In the genomic region with DNA sequence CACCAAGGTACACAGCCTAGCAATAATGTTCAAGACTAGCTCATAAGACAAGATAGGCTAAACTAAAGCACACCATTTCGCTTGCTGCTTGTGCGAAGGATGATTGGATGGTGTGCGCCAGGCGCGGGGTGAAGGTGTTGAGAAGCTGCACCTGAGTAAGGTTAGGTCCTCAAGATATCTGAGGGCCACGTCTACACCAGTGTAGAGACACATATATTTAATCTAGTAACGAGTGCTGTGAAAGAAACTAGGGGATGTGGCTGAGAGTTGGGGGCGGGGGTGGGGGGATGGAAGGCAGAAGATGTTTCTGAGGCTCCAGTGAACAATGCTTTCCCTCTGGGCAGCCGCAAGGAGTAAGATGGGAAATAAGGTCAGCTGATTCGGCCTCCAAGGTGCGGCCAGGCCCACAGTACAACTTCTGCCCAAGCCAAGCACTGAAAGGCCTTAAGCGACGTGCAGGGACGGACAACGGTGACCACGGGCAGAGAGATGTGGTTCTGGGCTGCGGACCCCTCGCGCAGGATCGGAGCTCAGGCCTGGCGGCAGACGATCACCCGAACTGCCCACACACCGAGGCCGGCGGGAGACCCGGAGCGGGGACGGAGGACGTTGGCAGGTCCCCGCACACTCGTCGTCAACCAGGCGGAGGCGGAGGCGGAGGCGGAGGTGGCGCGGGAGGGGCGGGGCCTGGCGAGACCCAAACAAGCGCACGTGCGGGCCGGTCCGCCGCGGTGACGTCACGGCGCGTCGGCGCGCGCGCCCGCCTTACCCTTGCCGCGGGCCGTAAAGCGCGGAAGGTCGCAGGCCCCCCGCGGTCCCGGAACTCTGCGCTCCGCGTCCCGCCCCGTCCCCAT, we compare ENCODE assay signal across 8 mouse cellular contexts. TPM values are rescaled to one million over a fixed set of nuclear protein-coding genes. Genes with fewer than 3 reads are reported as not detected.
DNase-seq lines count a peak whose midpoint lies in the region; ATAC-seq and TF ChIP-seq lines count a peak whose summit lies in the region.

A gene (plus strand): TSS at position 766 of the 854 bp plus-strand sequence.

- ATAC-seq in CD4-positive, CD25-positive, alpha-beta regulatory T cell, adult 4 months = peak; percentile 84
- peak; percentile 90 for ATAC-seq in heart, embryonic 15.5 days (replicated peaks; ENCODE audit: insufficient number of reproducible peaks, insufficient read depth, low FRiP score, low read depth)
- ATAC-seq in liver, embryonic 14.5 days (ENCODE audit: insufficient read depth) = peak; percentile 89
- ATAC-seq in neural tube, embryonic 11.5 days (ENCODE audit: insufficient read depth, low FRiP score, low TSS enrichment) = peak; percentile 92
- peak; percentile 94 for ATAC-seq in stomach, postnatal 0 days (ENCODE audit: low FRiP score, low TSS enrichment)

- DNase-seq in c-Kit-negative CD71-positive TER-119-positive erythroid progenitor cells, embryonic 14.5 days (ENCODE audit: low read depth, low spot score) = peak; percentile 72
- DNase-seq in forebrain, embryonic 10.5 days (ENCODE audit: extremely low spot score, low spot score) = peak; percentile 90
- peak; percentile 94 to 97 for DNase-seq in kidney, postnatal 25 days
- DNase-seq in liver, embryonic 14.5 days (ENCODE audit: low read depth in 3 of 3, low spot score in 3 of 3) = peak; percentile 77 to 78 (median 77)
- DNase-seq in neural tube, embryonic 11.5 days (ENCODE audit: low spot score) = peak; percentile 93
- peak; percentile 93 for DNase-seq in stomach, postnatal 0 days (ENCODE audit: low spot score)

- no peaks in the 10 kb centered on the region for H3K27me3 ChIP-seq in forebrain, embryonic 10.5 days (ENCODE audit: poor library complexity, severe bottlenecking)
- H3K27me3 ChIP-seq in heart, embryonic 15.5 days = no peaks in the 10 kb centered on the region
- H3K27me3 ChIP-seq in liver, embryonic 14.5 days (ENCODE audit: control insufficient read depth, insufficient read depth, low read length) = no peaks in the 10 kb centered on the region
- H3K27me3 ChIP-seq in neural tube, embryonic 11.5 days (ENCODE audit: control insufficient read depth, insufficient read depth, low read length) = no peaks in the 10 kb centered on the region
- H3K27me3 ChIP-seq in stomach, postnatal 0 days (ENCODE audit: control insufficient read depth, insufficient read depth, low read length) = no peaks in the 10 kb centered on the region

- H3K4me3 ChIP-seq in forebrain, embryonic 10.5 days = peak within 1 kb of the TSS; percentile 69
- H3K4me3 ChIP-seq in heart, embryonic 15.5 days = peak within 1 kb of the TSS; percentile 74
- peak within 1 kb of the TSS; percentile 59 to 80 for H3K4me3 ChIP-seq in liver, embryonic 14.5 days (ENCODE audit: insufficient read depth in 1 of 2, low read depth in 2 of 2, low read length in 2 of 2)
- peak within 1 kb of the TSS; percentile 64 for H3K4me3 ChIP-seq in neural tube, embryonic 11.5 days (ENCODE audit: low read depth, low read length)
- H3K4me3 ChIP-seq in stomach, postnatal 0 days (ENCODE audit: low read depth, low read length) = peak within 1 kb of the TSS; percentile 59

- no peaks in the 10 kb centered on the region for H3K9me3 ChIP-seq in forebrain, embryonic 10.5 days
- H3K9me3 ChIP-seq in heart, embryonic 15.5 days (replicated peaks) = no peaks in the 10 kb centered on the region
- no peaks in the 10 kb centered on the region for H3K9me3 ChIP-seq in liver, embryonic 14.5 days (ENCODE audit: control insufficient read depth, low read length)
- no peaks in the 10 kb centered on the region for H3K9me3 ChIP-seq in neural tube, embryonic 11.5 days (ENCODE audit: control insufficient read depth, low read length)
- no peaks in the 10 kb centered on the region for H3K9me3 ChIP-seq in stomach, postnatal 0 days (ENCODE audit: control insufficient read depth, low read length)

- no peak for TF ChIP-seq CTCF in liver, embryonic 14.5 days (IDR thresholded peaks at IDR 0.05; ENCODE audit: low read depth)
- no peak for TF ChIP-seq CTCF in stomach, postnatal 0 days (IDR thresholded peaks at IDR 0.05; ENCODE audit: low read depth)

- WGBS in forebrain, embryonic 10.5 days = 5% methylated on average over 62 of the region's 72 CpGs
- WGBS in heart, embryonic 15.5 days = 6% methylated on average over 67 of the region's 72 CpGs
- WGBS in liver, embryonic 14.5 days (ENCODE audit: insufficient replicate concordance) = 7% methylated on average over 61 of the region's 72 CpGs
- 7% methylated on average over 55 of the region's 72 CpGs for WGBS in neural tube, embryonic 11.5 days
- 8% methylated on average over 40 of the region's 72 CpGs for WGBS in stomach, postnatal 0 days

- no peaks in the 10 kb centered on the region for H3K36me3 ChIP-seq in forebrain, embryonic 10.5 days (replicated peaks)
- no peaks in the 10 kb centered on the region for H3K36me3 ChIP-seq in heart, embryonic 15.5 days
- no peaks in the 10 kb centered on the region for H3K36me3 ChIP-seq in liver, embryonic 14.5 days (replicated peaks; ENCODE audit: control insufficient read depth, insufficient read depth, low read depth)
- H3K36me3 ChIP-seq in neural tube, embryonic 11.5 days (ENCODE audit: control insufficient read depth, insufficient read depth, low read length) = no peaks in the 10 kb centered on the region
- no peaks in the 10 kb centered on the region for H3K36me3 ChIP-seq in stomach, postnatal 0 days (ENCODE audit: control insufficient read depth, insufficient read depth, low read length)

- no peak for TF ChIP-seq EP300 in liver, embryonic 14.5 days (IDR thresholded peaks at IDR 0.05; ENCODE audit: low read depth)
- TF ChIP-seq EP300 in stomach, postnatal 0 days (optimal IDR thresholded peaks at IDR 0.05) = no peak

- peaks cover 17% of the 10 kb centered on the region for H3K4me1 ChIP-seq in forebrain, embryonic 10.5 days
- H3K4me1 ChIP-seq in heart, embryonic 15.5 days (replicated peaks) = peaks cover 16% of the 10 kb centered on the region
- peaks cover 2 to 7% of the 10 kb centered on the region in 2 experiments; a peak in 2 of 4 replicates for H3K4me1 ChIP-seq in liver, embryonic 14.5 days (replicated peaks; ENCODE audit: control insufficient read depth in 2 of 2, insufficient read depth in 2 of 2, low read length in 1 of 2)
- no peaks in the 10 kb centered on the region; the same call in 1 of the 2 replicates for H3K4me1 ChIP-seq in neural tube, embryonic 11.5 days (ENCODE audit: control insufficient read depth, insufficient read depth, low read length)
- no peaks in the 10 kb centered on the region for H3K4me1 ChIP-seq in stomach, postnatal 0 days (replicated peaks; ENCODE audit: control insufficient read depth, insufficient read depth)

- peak within 1 kb of the TSS; percentile 75 for H3K9ac ChIP-seq in heart, embryonic 15.5 days
- peak within 1 kb of the TSS; percentile 52 for H3K9ac ChIP-seq in liver, embryonic 14.5 days (replicated peaks)
- H3K9ac ChIP-seq in neural tube, embryonic 11.5 days (ENCODE audit: low read length) = peak within 1 kb of the TSS; percentile 54
- H3K9ac ChIP-seq in stomach, postnatal 0 days (ENCODE audit: low read length) = peak within 1 kb of the TSS; percentile 72

- H3K4me2 ChIP-seq in heart, embryonic 15.5 days = peak within 1 kb of the TSS; percentile 96
- H3K4me2 ChIP-seq in liver, embryonic 14.5 days (ENCODE audit: low read depth) = peak within 1 kb of the TSS; percentile 73
- H3K4me2 ChIP-seq in neural tube, embryonic 11.5 days (ENCODE audit: low read depth) = peak within 1 kb of the TSS; percentile 77
- H3K4me2 ChIP-seq in stomach, postnatal 0 days (replicated peaks; ENCODE audit: low read depth) = peak within 1 kb of the TSS; percentile 85

- H3K27ac ChIP-seq in forebrain, embryonic 10.5 days = peak within 1 kb of the TSS; percentile 75
- H3K27ac ChIP-seq in heart, embryonic 15.5 days = peak within 1 kb of the TSS; percentile 78
- no peak within 1 kb of the TSS for H3K27ac ChIP-seq in liver, embryonic 14.5 days
- H3K27ac ChIP-seq in neural tube, embryonic 11.5 days (ENCODE audit: low read depth, low read length) = no peak within 1 kb of the TSS
- peak within 1 kb of the TSS; percentile 75 for H3K27ac ChIP-seq in stomach, postnatal 0 days (replicated peaks)

RNA-seq across cellular contexts. Expression of the gene that starts here (rescaled TPM):
- polyA plus RNA-seq in CD4-positive, CD25-positive, alpha-beta regulatory T cell, adult 4 months (2017; shearing (Covaris generic)) = 10 to 100 TPM in 1 of 2 experiments, 1 to 10 TPM in 1; 7.2 to 11.4 TPM
- polyA plus RNA-seq in forebrain, embryonic 10.5 days (2016; fragmentation: Nextera tagmentation; extraction: Ambion mirVana) = 11.9 and 12.3 TPM in 2 replicates
- polyA plus RNA-seq in heart, embryonic 15.5 days (2015; fragmentation: Nextera tagmentation; extraction: Ambion mirVana) = 10.2 and 11.9 TPM in 2 replicates
- 1.3 and 1.6 TPM in 2 replicates for polyA plus RNA-seq in liver, embryonic 14.5 days (2012; rRNA removed)
- polyA plus RNA-seq in liver, embryonic 14.5 days (2014; fragmentation: Nextera tagmentation; extraction: Ambion mirVana) = 1.0 and 1.1 TPM in 2 replicates
- 5.3 and 6.2 TPM in 2 replicates for polyA plus RNA-seq in neural tube, embryonic 11.5 days (2014; fragmentation: Nextera tagmentation; extraction: Ambion mirVana)
- polyA plus RNA-seq in stomach, postnatal 0 days (2015; fragmentation: Nextera tagmentation; extraction: Ambion mirVana) = 4.9 and 5.8 TPM in 2 replicates

Comparison
In these comparisons a context has a peak if more than half of its experiments do, and no peak if none do; other contexts are left out.
1. H3K27ac ChIP-seq: peak in forebrain, embryonic 10.5 days (single experiment), heart, embryonic 15.5 days (single experiment) and stomach, postnatal 0 days (single experiment); none in liver, embryonic 14.5 days (single experiment) and neural tube, embryonic 11.5 days (single experiment).
2. Peak in every context shown above with its lines, with median percentiles within 50 percentile points of each other: ATAC-seq, DNase-seq, H3K4me3 ChIP-seq, H3K4me2 ChIP-seq and H3K9ac ChIP-seq.